Mouse (Mus musculus): Measurements from ENCODE around the gene Bend3. TPM values are rescaled to one million over a fixed set of nuclear protein-coding genes. Genes with fewer than 3 reads are reported as not detected.

Bend3 gene
- total and polyA plus RNA-seq, 3 experiments = 13.0 to 32.8 (median 18.7) TPM

- Histone ChIP-seq H3K36me3 (ENCODE audit: control insufficient read depth in 1 of 2, insufficient read depth in 2 of 2, low read length in 2 of 2) (no peaks in the 10 kb centered on the region), H3K79me2 (ENCODE audit: control insufficient read depth, insufficient read depth, low read length, poor library complexity) (no peaks in the 10 kb centered on the region), H3K27me3 (ENCODE audit: control insufficient read depth in 1 of 2, insufficient read depth in 2 of 2, low read length in 2 of 2) (no peaks in the 10 kb centered on the region), H3K9me3 (replicated peaks; ENCODE audit: insufficient read depth, low read length) (no peaks in the 10 kb centered on the region), H3K27ac (ENCODE audit: control insufficient read depth, low read depth, low read length) (no peak overlapping the region), H3K4me1 (ENCODE audit: control insufficient read depth in 1 of 2, insufficient read depth in 2 of 2, low read length in 2 of 2) (peaks cover 0 to 2% of the 10 kb centered on the region in 2 experiments; a peak in 1 of 4 replicates), H3K9ac (ENCODE audit: control insufficient read depth, low read depth, low read length, poor library complexity, severe bottlenecking) (no peak overlapping the region), H3K4me3 (ENCODE audit: control insufficient read depth in 1 of 2, insufficient read depth in 1 of 2, low read depth in 2 of 2, low read length in 2 of 2) (no peak overlapping the region)
- TF ChIP-seq MYC (IDR thresholded peaks at IDR 0.05; ENCODE audit: low read depth, low read length) = no peak
- TF ChIP-seq HCFC1 (IDR thresholded peaks at IDR 0.05; ENCODE audit: low read depth, low read length) = no peak
- TF ChIP-seq ETS1 (IDR thresholded peaks at IDR 0.05; ENCODE audit: low read depth, low read length) = no peak
- no peak for TF ChIP-seq GATA1 (IDR thresholded peaks at IDR 0.05; ENCODE audit: low read depth, low read length)
- no peak for TF ChIP-seq ZNF384 (IDR thresholded peaks at IDR 0.05; ENCODE audit: low read depth, low read length)
- TF ChIP-seq UBTF (IDR thresholded peaks at IDR 0.05; ENCODE audit: borderline replicate concordance, insufficient read depth, low read depth, low read length) = no peak
- no peak for TF ChIP-seq NRF1 (IDR thresholded peaks at IDR 0.05; ENCODE audit: insufficient read depth, low read depth, low read length, poor library complexity, severe bottlenecking)
- TF ChIP-seq MEF2A (IDR thresholded peaks at IDR 0.05; ENCODE audit: extremely low read depth, insufficient replicate concordance, low read depth, low read length, poor library complexity, severe bottlenecking) = no peak
- no peak for TF ChIP-seq GABPA (IDR thresholded peaks at IDR 0.05; ENCODE audit: low read depth, low read length)
- no peak for TF ChIP-seq POLR2AphosphoS5 (IDR thresholded peaks at IDR 0.05; ENCODE audit: borderline replicate concordance, low read depth, low read length)
- no peak for TF ChIP-seq JUND (IDR thresholded peaks at IDR 0.05; ENCODE audit: low read depth, low read length)
- no peak for TF ChIP-seq MAX (IDR thresholded peaks at IDR 0.05; ENCODE audit: low read length)
- TF ChIP-seq TAL1 (IDR thresholded peaks at IDR 0.05; ENCODE audit: low read length) = no peak
- peak; percentile 19 for DNase-seq (ENCODE audit: low read depth, low spot score)
These were observed 39.2 kb downstream of the Bend3 start for GRCm38 (mm10) chr10:43517836-43518235.

- no peaks in the 10 kb centered on the region for H3K36me3 ChIP-seq (ENCODE audit: control insufficient read depth in 1 of 2, insufficient read depth in 2 of 2, low read length in 2 of 2)
- peaks cover 0 to 2% of the 10 kb centered on the region in 2 experiments; a peak in 1 of 4 replicates for H3K4me1 ChIP-seq (ENCODE audit: control insufficient read depth in 1 of 2, insufficient read depth in 2 of 2, low read length in 2 of 2)
- H3K27me3 ChIP-seq (ENCODE audit: control insufficient read depth in 1 of 2, insufficient read depth in 2 of 2, low read length in 2 of 2) = no peaks in the 10 kb centered on the region
- no peak overlapping the region for H3K4me3 ChIP-seq (ENCODE audit: control insufficient read depth in 1 of 2, insufficient read depth in 1 of 2, low read depth in 2 of 2, low read length in 2 of 2)
- no peak for DNase-seq (ENCODE audit: low read depth, low spot score)
- H3K9me3 ChIP-seq (replicated peaks; ENCODE audit: insufficient read depth, low read length) = no peaks in the 10 kb centered on the region
- H3K79me2 ChIP-seq (ENCODE audit: control insufficient read depth, insufficient read depth, low read length, poor library complexity) = no peaks in the 10 kb centered on the region
- TF ChIP-seq ETS1 (IDR thresholded peaks at IDR 0.05; ENCODE audit: low read depth, low read length) (no peak), CHD2 (IDR thresholded peaks at IDR 0.05; ENCODE audit: low read length) (no peak), POLR2AphosphoS2 (IDR thresholded peaks at IDR 0.05; ENCODE audit: low read length) (no peak), ZC3H11A (IDR thresholded peaks at IDR 0.05; ENCODE audit: low read depth, low read length) (no peak), BHLHE40 (IDR thresholded peaks at IDR 0.05; ENCODE audit: borderline replicate concordance, low read depth, low read length) (no peak), HCFC1 (IDR thresholded peaks at IDR 0.05; ENCODE audit: low read depth, low read length) (no peak), ZKSCAN1 (IDR thresholded peaks at IDR 0.05; ENCODE audit: low read depth, low read length) (no peak), KAT2A (conservative IDR thresholded peaks at IDR 0.05; ENCODE audit: low read depth, low read length) (no peak), MAFK (IDR thresholded peaks at IDR 0.05; ENCODE audit: borderline replicate concordance, low read depth, low read length) (no peak), MAX (IDR thresholded peaks at IDR 0.05; ENCODE audit: low read length) (no peak), RAD21 (IDR thresholded peaks at IDR 0.05; ENCODE audit: low read depth, low read length) (no peak), GATA1 (IDR thresholded peaks at IDR 0.05; ENCODE audit: low read depth, low read length) (no peak), E2F4 (IDR thresholded peaks at IDR 0.05; ENCODE audit: borderline replicate concordance, low read depth, low read length) (no peak), NELFE (IDR thresholded peaks at IDR 0.05; ENCODE audit: low read depth, low read length) (no peak), MYB (IDR thresholded peaks at IDR 0.05; ENCODE audit: low read depth, low read length) (no peak), MEF2A (IDR thresholded peaks at IDR 0.05; ENCODE audit: extremely low read depth, insufficient replicate concordance, low read depth, low read length, poor library complexity, severe bottlenecking) (no peak), JUND (IDR thresholded peaks at IDR 0.05; ENCODE audit: low read depth, low read length) (no peak), SIN3A (IDR thresholded peaks at IDR 0.05; ENCODE audit: low read length) (no peak)
- no peak overlapping the region for H3K27ac ChIP-seq (ENCODE audit: control insufficient read depth, low read depth, low read length)
- H3K9ac ChIP-seq (ENCODE audit: control insufficient read depth, low read depth, low read length, poor library complexity, severe bottlenecking) = no peak overlapping the region
These were observed 39.7 kb downstream of the Bend3 start for GRCm38 (mm10) chr10:43518368-43518767.

All from MEL (cell line).